In genomic region chr12:53794718-53795400, GRCm38 (mm10) we compare ENCODE assay signal across 15 mouse cellular contexts.
"Had no signal": no experiment of that assay in that cellular context is flagged by ENCODE, and none has a peak within 500 bp of the region (broad histone marks: within the 10 kb centered on the region; RNA-seq: fewer than 3 reads in every experiment).

No protein-coding gene starts in this region.

- H3K4me3 ChIP-seq: intestine, embryonic 15.5 days; left cerebral cortex, adult 2 months; limb, embryonic 10.5 days; midbrain, embryonic 10.5 days; myocyte; neural tube, embryonic 12.5 days; stomach, embryonic 15.5 days had no signal

- H3K27me3 ChIP-seq: intestine, embryonic 15.5 days; neural tube, embryonic 12.5 days; stomach, embryonic 15.5 days had no signal

- H3K9ac ChIP-seq: intestine, embryonic 15.5 days; neural tube, embryonic 12.5 days; stomach, embryonic 15.5 days had no signal

- H3K36me3 ChIP-seq: intestine, embryonic 15.5 days; limb, embryonic 10.5 days; midbrain, embryonic 10.5 days; neural tube, embryonic 12.5 days; stomach, embryonic 15.5 days had no signal

- H3K4me1 ChIP-seq: intestine, embryonic 15.5 days; limb, embryonic 10.5 days; neural tube, embryonic 12.5 days; stomach, embryonic 15.5 days had no signal

- H3K4me2 ChIP-seq: intestine, embryonic 15.5 days; neural tube, embryonic 12.5 days; stomach, embryonic 15.5 days had no signal

- DNase-seq: kidney, adult 18-20 months; kidney, postnatal 14 days; lung, adult 2 months; lung, postnatal 36 days; midbrain, embryonic 14.5 days; right cerebral cortex, postnatal 14 days; thymus, postnatal 36 days had no signal

- H3K9me3 ChIP-seq: intestine, embryonic 15.5 days; limb, embryonic 10.5 days; midbrain, embryonic 10.5 days; neural tube, embryonic 12.5 days; stomach, embryonic 15.5 days had no signal

- H3K27ac ChIP-seq: intestine, embryonic 15.5 days; left cerebral cortex, adult 2 months; limb, embryonic 10.5 days; midbrain, embryonic 10.5 days; neural tube, embryonic 12.5 days; stomach, embryonic 15.5 days had no signal

- ATAC-seq: intestine, embryonic 15.5 days; lung, postnatal 0 days had no signal
